Mouse (Mus musculus) MEL (cell line): Measurements from ENCODE around the gene Gm20388.
"Not testable (repeated sequence)": the region's sequence is repeated elsewhere in the genome, so short reads cannot be mapped to it uniquely, and the experiment has no call there.

Experiments
- CHD1 ChIP-seq: IDR thresholded peaks from 2 replicates; pipeline ENCODE4 v1.6.1; 2012; ENCODE audit warnings: low read depth, mild to moderate bottlenecking, inconsistent platforms, low read length, improper control_type of control experiment
- CTCF ChIP-seq, 3 experiments: IDR thresholded peaks in 2 of 3; conservative IDR thresholded peaks in 1 of 3; 2 replicates each; pipeline ENCODE4 v1.5.1; 2011 to 2012; ENCODE audit warnings: low read length in 3 of 3, low read depth in 2 of 3, mild to moderate bottlenecking in 2 of 3, improper control_type of control experiment in 1 of 3, inconsistent platforms in 1 of 3, mixed read lengths in 1 of 3, moderate library complexity in 1 of 3; ENCODE audit not compliant: control insufficient read depth in 1 of 3, insufficient read depth in 1 of 3, poor library complexity in 1 of 3, severe bottlenecking in 1 of 3
- E2F4 ChIP-seq: IDR thresholded peaks from 2 replicates; pipeline ENCODE4 v1.6.1; 2011; ENCODE audit warnings: low read depth, low read length, improper control_type of control experiment, borderline replicate concordance
- ELF1 ChIP-seq: IDR thresholded peaks from 2 replicates; pipeline ENCODE4 v1.6.1; 2014; ENCODE audit warnings: low read depth, mild to moderate bottlenecking, inconsistent platforms, low read length, improper control_type of control experiment, moderate library complexity
- HCFC1 ChIP-seq: IDR thresholded peaks from 2 replicates; pipeline ENCODE4 v1.6.1; 2012; ENCODE audit warnings: low read depth, mild to moderate bottlenecking, inconsistent platforms, low read length, improper control_type of control experiment, moderate library complexity
- JUND ChIP-seq: IDR thresholded peaks from 2 replicates; pipeline ENCODE4 v1.6.1; 2011; ENCODE audit warnings: low read depth, mild to moderate bottlenecking, improper control_type of control experiment, low read length
- MYC ChIP-seq: IDR thresholded peaks from 2 replicates; pipeline ENCODE4 v1.6.1; 2011; ENCODE audit warnings: low read depth, mild to moderate bottlenecking, low read length, improper control_type of control experiment, moderate library complexity
- NELFE ChIP-seq: IDR thresholded peaks from 2 replicates; pipeline ENCODE4 v1.6.1; 2011; ENCODE audit warnings: low read depth, low read length, improper control_type of control experiment
- POLR2A ChIP-seq, 2 experiments: IDR thresholded peaks; 2 replicates each; pipeline ENCODE4 v1.6.1; 2011 to 2012; ENCODE audit warnings: low read length in 2 of 2, mild to moderate bottlenecking in 2 of 2, control low read depth in 1 of 2, improper control_type of control experiment in 1 of 2, low read depth in 1 of 2, moderate library complexity in 1 of 2; ENCODE audit not compliant: control insufficient read depth in 1 of 2, insufficient read depth in 1 of 2, poor library complexity in 1 of 2
- SMC3 ChIP-seq: IDR thresholded peaks from 2 replicates; pipeline ENCODE4 v1.6.1; 2011; ENCODE audit warnings: low read depth, low read length, improper control_type of control experiment
- TAL1 ChIP-seq: IDR thresholded peaks from 2 replicates; pipeline ENCODE4 v1.6.1; 2012; ENCODE audit warnings: mild to moderate bottlenecking, inconsistent platforms, low read length, moderate library complexity, mixed read lengths
- USF1 ChIP-seq: IDR thresholded peaks from 2 replicates; pipeline ENCODE4 v1.6.1; 2014; ENCODE audit warnings: low read depth, mild to moderate bottlenecking, inconsistent platforms, low read length, improper control_type of control experiment, moderate library complexity
- ZKSCAN1 ChIP-seq: IDR thresholded peaks from 2 replicates; pipeline ENCODE4 v1.6.1; 2012; ENCODE audit warnings: low read depth, mild to moderate bottlenecking, inconsistent platforms, low read length, improper control_type of control experiment, moderate library complexity

DNA sequence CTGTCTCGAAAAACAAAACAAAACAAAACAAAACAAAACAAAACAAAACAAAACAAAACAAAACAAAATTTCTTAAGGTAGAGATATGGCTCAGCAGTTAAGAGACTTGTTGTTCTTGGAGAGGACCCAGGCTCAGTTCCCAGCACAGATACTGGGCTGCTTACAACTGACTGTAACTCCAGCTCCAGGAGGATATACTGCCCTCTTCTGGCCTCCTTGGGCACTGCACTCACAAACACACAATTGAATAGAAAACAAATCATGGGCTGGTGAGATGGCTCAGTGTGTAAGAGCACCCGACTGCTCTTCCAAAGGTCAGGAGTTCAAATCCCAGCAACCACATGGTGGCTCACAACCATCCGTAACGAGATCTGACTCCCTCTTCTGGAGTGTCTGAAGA is 813.5 kb downstream of the Gm20388 start:
- TF ChIP-seq POLR2A (IDR thresholded peaks at IDR 0.05; ENCODE audit: control insufficient read depth in 1 of 2, insufficient read depth in 1 of 2, low read depth in 1 of 2, low read length in 2 of 2, poor library complexity in 1 of 2); MYC; ZKSCAN1; ELF1; NELFE; SMC3; JUND; E2F4; USF1; TAL1; CHD1; HCFC1: not testable (repeated sequence)
- TF ChIP-seq CTCF (IDR thresholded peaks at IDR 0.05 in 2 of 3, conservative IDR thresholded peaks at IDR 0.05 in 1 of 3; ENCODE audit: control insufficient read depth in 1 of 3, insufficient read depth in 1 of 3, low read depth in 2 of 3, low read length in 3 of 3, poor library complexity in 1 of 3, severe bottlenecking in 1 of 3), result peak in 2 of 3 experiments; percentile 29 to 32; a peak in 4 of 6 replicates
